Mouse (Mus musculus): Measurements from ENCODE around the gene Zfp775.
A peak's percentile ranks its signal among the peaks of the same experiment; 100 is the strongest.

Gene Zfp775

DNA sequence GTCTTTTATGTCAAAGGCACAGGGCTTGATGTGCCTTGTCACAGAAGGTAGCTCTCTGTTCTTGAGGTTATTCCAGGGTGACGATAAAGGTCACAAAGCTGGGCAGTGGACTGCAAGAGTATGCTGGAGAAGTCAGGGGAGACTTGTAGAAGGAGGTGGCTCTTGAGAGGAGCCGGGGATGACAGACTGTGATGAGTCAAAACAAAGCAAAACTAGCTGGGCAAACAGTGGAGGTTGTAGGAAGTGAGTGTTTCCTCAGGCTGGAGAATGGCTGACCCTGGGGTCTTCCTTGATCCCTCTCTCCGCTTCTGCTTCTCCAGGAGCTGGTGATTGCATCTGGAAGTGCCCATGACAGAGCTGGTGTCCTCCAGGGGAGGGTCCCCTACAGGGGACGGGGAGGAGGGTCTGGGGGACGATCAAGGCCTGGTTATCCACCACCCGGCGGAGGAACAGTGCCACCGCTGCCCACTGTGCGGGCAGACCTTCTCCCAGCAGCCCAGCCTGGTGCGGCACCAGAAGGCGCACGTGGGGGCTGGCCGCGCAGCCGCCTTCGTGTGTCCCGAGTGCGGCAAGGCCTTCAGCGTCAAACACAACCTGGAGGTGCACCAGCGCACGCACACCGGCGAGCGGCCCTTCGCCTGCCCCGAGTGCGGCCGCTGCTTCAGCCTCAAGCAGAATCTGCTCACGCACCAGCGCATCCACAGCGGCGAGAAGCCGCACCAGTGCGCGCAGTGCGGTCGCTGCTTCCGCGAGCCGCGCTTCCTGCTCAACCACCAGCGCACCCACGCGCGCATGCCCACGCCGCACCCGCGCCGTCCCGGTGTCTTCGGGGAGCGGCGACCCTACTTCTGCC lies 27.2 kb downstream of the Zfp775 start:
- no peak for DNase-seq (ENCODE audit: low spot score)

GRCm38 (mm10) chr6:48629661-48630034 lies 27.8 kb downstream of the Zfp775 start:
- no peak for DNase-seq (ENCODE audit: low spot score)

DNA sequence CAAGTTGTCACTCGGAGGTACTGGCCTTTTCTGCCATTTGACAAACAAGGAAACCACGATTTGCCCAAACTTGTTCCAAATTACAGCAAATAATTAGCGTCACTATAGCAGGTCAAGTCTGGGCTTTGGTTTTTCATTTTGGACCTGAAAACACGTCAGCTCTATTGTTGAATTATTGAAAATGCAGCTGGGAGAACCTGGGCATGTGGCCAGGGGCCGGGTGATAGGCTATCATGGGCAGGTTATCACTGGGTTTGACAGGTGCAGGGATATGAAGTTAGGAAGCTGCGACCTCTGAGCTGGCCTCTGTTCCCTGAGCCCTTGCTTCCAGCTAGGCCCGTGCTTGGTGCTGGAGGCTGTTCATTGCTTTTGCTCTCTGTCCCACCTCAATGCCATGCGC lies 29.0 kb downstream of the Zfp775 start:
- DNase-seq (ENCODE audit: low spot score): no peak

DNA sequence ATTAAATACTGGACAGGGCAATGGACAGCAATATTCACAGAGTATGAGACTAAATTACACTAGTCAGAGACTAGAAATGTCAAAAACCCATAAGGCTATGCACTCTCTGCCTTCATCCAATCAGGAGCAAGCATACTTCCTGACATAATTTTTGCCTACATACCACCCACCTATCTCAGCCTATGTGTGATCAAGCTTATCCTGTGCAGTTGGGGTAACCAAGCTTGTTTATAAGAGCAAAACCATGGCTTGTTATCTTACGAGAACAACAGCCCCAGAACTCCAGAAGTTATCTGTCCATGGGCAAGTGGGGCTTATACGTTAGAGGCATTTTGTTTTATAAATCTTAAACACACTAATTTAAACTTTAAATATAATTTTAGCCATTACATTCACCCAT lies 33.2 kb downstream of the Zfp775 start:
- no peak for DNase-seq (ENCODE audit: low spot score)

- no peak for DNase-seq (ENCODE audit: low spot score)
Observed at GRCm38 (mm10) chr6:48636515-48636914, 34.7 kb downstream of the Zfp775 start.

GRCm38 (mm10) chr6:48637811-48638500 lies 36.1 kb downstream of the Zfp775 start:
- no peak for DNase-seq (ENCODE audit: low spot score)

GRCm38 (mm10) chr6:48638553-48638952 lies 36.7 kb downstream of the Zfp775 start:
- DNase-seq (ENCODE audit: low spot score): no peak

- no peak for DNase-seq (ENCODE audit: low spot score)
Observed at GRCm38 (mm10) chr6:48641391-48641790, 39.5 kb downstream of the Zfp775 start.

DNA sequence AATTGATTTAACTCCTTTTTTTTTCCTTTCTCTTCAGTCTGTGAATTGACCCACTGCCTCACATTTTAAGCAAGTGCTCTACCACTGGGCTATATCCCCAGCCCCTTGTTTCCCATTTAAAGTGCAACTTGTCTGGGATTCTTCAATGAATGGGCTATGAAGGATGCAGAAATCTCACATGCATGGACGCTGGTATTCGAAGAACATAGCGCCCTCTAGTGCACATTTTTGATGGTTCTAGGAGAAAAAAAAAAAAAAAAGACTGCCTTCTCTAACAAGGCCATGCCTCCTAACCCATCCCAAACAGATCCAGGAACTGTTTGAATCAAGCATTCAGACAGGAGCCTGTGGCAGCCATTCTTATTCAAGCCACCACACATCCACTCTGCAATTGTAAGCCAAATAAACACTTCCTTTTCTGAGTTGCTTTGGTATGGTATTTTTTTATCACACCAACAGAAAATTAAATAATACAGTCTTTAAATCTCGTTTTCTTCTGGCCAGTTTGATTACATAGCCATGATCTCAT lies 41.0 kb downstream of the Zfp775 start:
- DNase-seq (ENCODE audit: low spot score): peak; percentile 39

DNA sequence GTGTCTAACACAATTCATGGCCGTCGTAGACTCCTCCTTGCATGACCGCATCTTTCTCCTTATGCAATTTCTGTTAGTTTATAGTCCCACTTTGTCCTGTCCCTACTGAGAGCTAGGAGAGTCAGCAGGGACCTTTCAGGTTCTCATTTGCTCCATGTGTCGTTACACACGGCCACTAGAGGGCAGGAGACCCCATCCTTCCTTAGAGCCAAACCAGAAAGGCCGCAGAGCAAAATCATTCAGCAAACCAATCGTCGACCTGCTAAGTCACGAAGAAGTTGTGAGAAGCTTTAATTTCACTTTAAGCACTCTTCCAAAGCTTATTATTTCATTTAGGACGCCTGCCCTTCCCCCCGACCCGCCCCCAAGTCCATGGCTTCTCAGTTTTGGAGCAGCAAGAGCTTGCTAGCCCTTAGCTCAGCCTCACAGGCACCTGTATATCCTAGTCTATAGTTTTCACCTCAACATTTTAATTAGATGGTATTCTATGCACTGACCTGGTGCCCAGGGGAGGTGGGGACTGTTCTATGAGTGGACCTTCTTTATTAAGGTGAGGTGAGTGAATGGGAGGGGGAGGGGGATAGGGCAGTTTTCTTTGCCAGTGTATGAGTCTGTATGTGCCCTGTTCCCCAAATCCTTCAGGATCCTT lies 43.9 kb downstream of the Zfp775 start:
- peak; percentile 60 for DNase-seq (ENCODE audit: low spot score)

DNA sequence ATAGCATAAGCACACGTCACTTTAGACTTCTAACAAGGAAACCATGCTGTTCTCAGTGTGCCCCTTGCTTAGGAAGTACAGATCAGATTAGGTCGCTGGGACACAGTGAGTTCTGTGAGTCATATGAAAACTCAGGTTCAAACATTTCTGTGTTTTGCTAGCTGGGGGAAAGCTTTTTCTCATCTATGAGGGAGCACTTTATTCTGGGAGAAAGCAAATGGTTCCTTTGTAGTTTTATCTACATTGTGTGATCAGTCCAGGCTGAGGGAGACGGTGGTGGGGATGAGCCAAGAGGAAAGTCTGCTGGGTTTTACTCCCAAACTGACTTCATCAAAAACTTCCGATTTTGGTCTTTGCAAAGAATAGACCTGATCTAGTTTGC lies 44.4 kb downstream of the Zfp775 start:
- DNase-seq (ENCODE audit: low spot score): no peak

GRCm38 (mm10) chr6:48646995-48647394 lies 45.1 kb downstream of the Zfp775 start, which contains the start of gene Gimap8:
Gene Gimap8 (plus strand): TSS chr6:48647234.
- DNase-seq (ENCODE audit: low spot score): no peak

DNA sequence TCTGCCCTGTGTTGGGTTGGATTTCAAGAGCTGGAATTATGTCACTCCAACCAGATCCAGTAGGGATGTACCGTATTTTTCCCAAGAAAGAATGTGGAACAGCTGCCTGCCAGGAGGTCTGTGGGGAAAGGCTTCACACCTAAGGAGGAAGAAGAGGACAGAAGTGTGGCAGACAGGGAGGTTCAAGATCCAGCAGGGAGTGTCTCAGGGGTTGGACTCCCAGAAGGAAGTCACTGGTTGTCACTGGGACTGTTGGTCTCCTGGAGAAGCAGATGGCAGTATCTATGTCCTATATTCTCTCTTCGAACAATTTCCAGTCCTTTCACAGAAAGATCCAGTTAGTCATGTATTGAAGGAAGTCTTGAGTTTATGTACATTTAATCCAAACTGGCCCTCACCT lies 45.7 kb downstream of the Zfp775 start:
- DNase-seq (ENCODE audit: low spot score): no peak

GRCm38 (mm10) chr6:48648779-48649178 lies 46.9 kb downstream of the Zfp775 start:
- no peak for DNase-seq (ENCODE audit: low spot score)

DNA sequence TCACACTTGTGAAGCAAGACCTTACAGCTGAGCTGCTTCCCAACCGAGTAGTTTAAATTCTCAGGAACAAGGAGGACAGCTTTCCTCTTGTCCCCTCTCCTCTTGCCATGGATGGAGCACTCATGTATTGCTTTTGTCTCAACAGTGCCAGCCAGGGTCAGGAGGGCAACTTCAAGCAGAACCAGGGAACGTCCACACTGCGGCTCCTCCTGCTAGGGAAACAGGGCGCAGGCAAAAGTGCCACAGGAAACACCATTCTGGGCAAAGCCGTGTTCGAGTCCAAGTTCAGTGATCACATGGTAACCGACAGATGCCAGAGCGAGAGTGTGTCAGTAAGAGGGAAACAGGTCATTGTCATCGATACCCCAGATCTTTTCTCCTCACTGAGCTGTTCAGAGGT lies 48.2 kb downstream of the Zfp775 start:
- no peak for DNase-seq (ENCODE audit: low spot score)

GRCm38 (mm10) chr6:48658721-48659120 lies 56.9 kb downstream of the Zfp775 start:
- DNase-seq (ENCODE audit: low spot score): no peak

DNA sequence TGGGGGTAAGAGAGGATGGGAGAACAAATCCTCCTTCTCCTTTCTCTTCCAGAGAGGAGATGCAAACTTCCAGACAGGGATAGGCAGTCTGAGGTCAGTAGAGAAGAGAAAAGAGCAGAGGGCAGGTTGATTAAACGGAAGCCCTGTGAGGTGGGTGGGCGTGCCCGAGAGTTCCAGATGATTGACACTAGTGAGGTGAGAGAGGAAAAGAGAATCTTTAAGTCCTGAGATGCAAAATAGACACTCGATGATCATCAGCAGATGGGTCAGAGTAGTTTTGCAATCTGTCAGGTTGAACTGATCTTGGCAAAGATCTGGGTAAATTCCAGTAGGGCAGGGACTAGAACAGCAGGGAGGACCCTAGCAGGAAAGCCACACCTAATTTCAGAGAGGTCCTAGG lies 62.9 kb downstream of the Zfp775 start:
- no peak for DNase-seq (ENCODE audit: low spot score)

GRCm38 (mm10) chr6:48665471-48665870 lies 63.6 kb downstream of the Zfp775 start:
- DNase-seq (ENCODE audit: low spot score): no peak

GRCm38 (mm10) chr6:48666159-48666586 lies 64.3 kb downstream of the Zfp775 start:
- no peak for DNase-seq (ENCODE audit: low spot score)

- DNase-seq (ENCODE audit: low spot score): no peak
Observed at GRCm38 (mm10) chr6:48668022-48668421, 66.2 kb downstream of the Zfp775 start.

DNA sequence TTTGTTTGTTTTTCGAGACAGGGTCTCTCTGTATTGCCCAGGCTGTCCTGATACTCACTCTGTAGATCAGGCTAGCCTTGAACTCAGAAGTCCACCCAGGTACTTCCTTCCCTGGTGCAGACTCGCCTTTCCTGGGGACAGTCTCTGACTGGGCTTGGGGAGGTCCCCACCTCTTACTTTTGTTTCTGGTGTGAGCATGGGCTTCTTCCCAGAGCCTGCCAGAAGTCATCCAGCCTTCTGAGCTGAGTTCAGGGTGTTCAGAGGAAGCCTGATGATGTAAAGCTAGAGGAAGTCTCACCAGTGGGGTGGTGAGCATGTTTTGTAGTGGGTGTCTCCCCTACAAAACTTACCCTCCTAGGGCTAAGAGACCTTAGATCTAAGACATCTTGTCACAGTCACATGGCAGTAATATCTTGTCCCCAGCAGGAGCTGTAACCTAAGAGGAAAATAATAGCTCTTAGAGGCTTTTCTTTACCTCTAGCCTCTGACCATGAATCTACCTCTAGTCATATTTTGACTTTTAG lies 67.6 kb downstream of the Zfp775 start:
- DNase-seq (ENCODE audit: low spot score): no peak
